Mouse (Mus musculus) cortical plate, adult 2 months (tissue): Measurements from ENCODE around the gene Zfp27.

Experiments
- CTCF ChIP-seq: fragments of 200-500 bp; IDR thresholded peaks from 2 replicates; pipeline ENCODE4 v1.5.1; 2011; ENCODE audit warnings: mild to moderate bottlenecking, control low read depth, low read length; ENCODE audit not compliant: insufficient read depth; ENCODE audit errors: extremely low read depth
- POLR2A ChIP-seq: fragments of 200-500 bp; IDR thresholded peaks from 2 replicates; pipeline ENCODE4 v1.6.1; 2011; ENCODE audit warnings: mild to moderate bottlenecking, low read length, control low read depth; ENCODE audit not compliant: insufficient read depth; ENCODE audit errors: extremely low read depth

DNA sequence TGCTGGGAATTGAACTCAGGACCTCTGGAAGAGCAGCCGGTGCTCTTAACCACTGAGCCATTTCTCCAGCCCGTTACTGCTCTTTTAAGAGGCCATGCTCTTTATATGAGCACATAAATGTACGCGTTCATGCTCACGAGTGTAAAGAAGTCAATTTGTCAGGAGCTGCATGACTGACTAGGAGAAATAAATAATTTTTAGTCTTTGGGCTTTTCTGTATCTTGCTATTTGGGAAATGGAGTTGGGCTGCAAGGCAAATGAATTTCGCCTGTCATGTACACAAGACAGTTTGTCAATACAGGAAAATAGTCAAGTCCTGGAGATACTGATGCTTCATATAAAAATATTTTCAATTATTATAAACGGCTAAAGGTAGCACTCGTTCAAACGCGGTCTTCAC is 46.7 kb upstream of the Zfp27 start:
- TF ChIP-seq CTCF: no peak
- TF ChIP-seq POLR2A: no peak
